Mouse (Mus musculus): ENCODE data around the gene Zeb2.

DNA sequence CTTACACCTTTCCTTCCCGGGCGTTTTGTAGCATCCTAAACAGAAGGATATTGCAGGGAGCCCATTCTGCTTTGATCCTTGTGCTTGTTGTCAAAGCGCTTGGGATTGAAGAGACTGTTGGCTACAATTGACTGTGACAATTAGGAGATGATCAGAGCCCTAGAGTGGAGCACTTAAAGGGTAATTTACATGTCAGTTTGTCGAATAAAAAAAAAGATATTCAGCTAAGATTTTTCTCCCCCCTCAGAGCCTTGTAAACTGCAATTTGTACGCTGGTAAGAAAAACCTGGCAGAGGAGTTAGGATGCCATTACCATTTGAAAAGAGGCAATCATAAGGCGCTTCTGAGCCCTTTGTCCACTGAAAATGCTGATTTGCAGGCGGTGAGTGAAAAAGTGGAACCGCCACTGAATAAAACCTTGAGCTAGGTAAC lies 41.2 kb upstream of the Zeb2 start:
- TF ChIP-seq CTCF (IDR thresholded peaks at IDR 0.05; ENCODE audit: control insufficient read depth, insufficient read depth, low read length): no peak
- TF ChIP-seq POLR2A (IDR thresholded peaks at IDR 0.05; ENCODE audit: borderline replicate concordance, control insufficient read depth, low read depth, low read length): no peak
